Mouse (Mus musculus) bone marrow macrophage, adult 2 months (primary cell): ENCODE results near the gene Artn.

Source experiments
- CTCF ChIP-seq: IDR thresholded peaks from 2 replicates; pipeline ENCODE4 v1.5.1; 2012; ENCODE audit warnings: low read depth, mild to moderate bottlenecking, low read length, moderate library complexity
- POLR2A ChIP-seq: IDR thresholded peaks from 2 replicates; pipeline ENCODE4 v1.6.1; 2012; ENCODE audit warnings: mild to moderate bottlenecking, low read depth, low read length, borderline replicate concordance

DNA sequence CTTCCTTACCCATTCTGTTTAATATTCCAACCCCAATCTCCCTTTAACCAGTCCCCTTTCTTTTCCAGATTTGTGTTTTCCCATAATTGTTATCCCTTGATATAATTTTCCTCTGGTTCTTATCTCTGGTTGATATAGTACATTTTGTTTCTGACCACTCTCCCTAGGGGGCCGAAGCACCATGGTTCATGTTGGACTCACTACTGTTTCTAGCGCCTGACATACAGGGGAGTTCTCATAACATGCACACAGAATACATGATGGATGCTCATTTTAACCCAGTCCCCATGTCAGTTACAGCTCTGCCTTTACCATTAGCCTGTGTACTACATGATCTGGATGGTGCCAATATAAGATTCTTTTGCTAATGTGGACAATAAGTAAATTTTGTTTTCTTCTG is 41.6 kb downstream of the Artn start:
- TF ChIP-seq CTCF (no peak), POLR2A (no peak)
